Mouse (Mus musculus) heart, embryonic 11.5 days (tissue): ENCODE data around the gene Mtmr4. TPM values are rescaled to one million over a fixed set of nuclear protein-coding genes. Genes with fewer than 3 reads are reported as not detected.

Experiments
- ATAC-seq: fragments of 200-750 bp; cut with Nextera tagmentation; replicated peaks from 2 replicates; pipeline ENCODE4 v1.8.0; 2017; ENCODE audit warnings: moderate library complexity; ENCODE audit not compliant: insufficient number of reproducible peaks, low FRiP score, low TSS enrichment
- H3K27ac ChIP-seq: fragments of 300-500 bp; sonication (generic); 2 replicates; pipeline ENCODE4 v1.5.1; 2014; ENCODE audit warnings: mild to moderate bottlenecking, low read depth, low read length
- H3K27me3 ChIP-seq: fragments of 300-500 bp; sonication (generic); 2 replicates; pipeline ENCODE4 v1.6.1; 2014; ENCODE audit warnings: mild to moderate bottlenecking, low read length, mixed read lengths; ENCODE audit not compliant: control insufficient read depth, insufficient read depth
- H3K36me3 ChIP-seq: fragments of 300-500 bp; sonication (generic); 2 replicates; pipeline ENCODE4 v1.6.1; 2014; ENCODE audit warnings: mild to moderate bottlenecking, low read length, moderate library complexity, mixed read lengths; ENCODE audit not compliant: control insufficient read depth, insufficient read depth
- H3K4me1 ChIP-seq: fragments of 300-500 bp; sonication (generic); 2 replicates; pipeline ENCODE4 v1.6.1; 2014; ENCODE audit warnings: low read length; ENCODE audit not compliant: control insufficient read depth, insufficient read depth
- H3K4me2 ChIP-seq: fragments of 300-500 bp; sonication (generic); 2 replicates; pipeline ENCODE4 v1.6.1; 2014; ENCODE audit warnings: mild to moderate bottlenecking, moderate library complexity
- H3K4me3 ChIP-seq: fragments of 300-500 bp; sonication (generic); 2 replicates; pipeline ENCODE4 v1.5.1; 2014; ENCODE audit warnings: low read depth, low read length
- H3K9ac ChIP-seq: fragments of 300-500 bp; sonication (generic); 2 replicates; pipeline ENCODE4 v1.6.1; 2014; ENCODE audit warnings: mild to moderate bottlenecking, low read depth, low read length, moderate library complexity
- H3K9me3 ChIP-seq: fragments of 300-500 bp; sonication (generic); replicated peaks from 2 replicates; pipeline ENCODE4 v1.6.1; 2016; ENCODE audit warnings: low read length; ENCODE audit not compliant: control insufficient read depth
- WGBS: fragments of 180-500 bp; shearing (Covaris S2); extraction: QIAGEN DNeasy Blood & Tissue Kit; methylation state at CpG from one replicate; pipeline ENCODE4 v1.1.7; 2014; ENCODE audit not compliant: insufficient replicate concordance; 5-methylcytosine and 5-hydroxymethylcytosine counted together
- polyA plus RNA-seq: library from polyadenylated mRNA; unstranded; fragments of >200 nt; fragmentation: Nextera tagmentation; extraction: Ambion mirVana; gene quantifications from 2 replicates; pipeline ENCODE4 v1.2.1, GENCODE M21; 2014

The Mtmr4 gene
- polyA plus RNA-seq, 1 experiment from 2014 or later, result 23.4 TPM

- Histone ChIP-seq H3K4me3 (no peak overlapping the region), H3K4me2 (no peak overlapping the region), H3K4me1 (peaks cover 16% of the 10 kb centered on the region), H3K9me3 (no peaks in the 10 kb centered on the region), H3K9ac (no peak overlapping the region), H3K27me3 (no peaks in the 10 kb centered on the region), H3K27ac (no peak overlapping the region), H3K36me3 (no peaks in the 10 kb centered on the region)
- ATAC-seq, result no peak
- WGBS, result 90% methylated on average over 5 of the region's 5 CpGs
Measured at GRCm38 (mm10) chr11:87587211-87587874, 4.6 kb upstream of the Mtmr4 start.

GRCm38 (mm10) chr11:87589605-87590004, 2.4 kb upstream of the Mtmr4 start:
- Histone ChIP-seq H3K27me3 (no peaks in the 10 kb centered on the region), H3K9ac (no peak overlapping the region), H3K9me3 (no peaks in the 10 kb centered on the region), H3K4me3 (peak overlapping the region; percentile 10; the same call in 1 of the 2 replicates), H3K4me2 (peak overlapping the region; percentile 89), H3K36me3 (peaks cover 4% of the 10 kb centered on the region; the same call in 1 of the 2 replicates), H3K4me1 (peaks cover 34% of the 10 kb centered on the region), H3K27ac (no peak overlapping the region)
- WGBS, result 84% methylated on average over 8 of the region's 8 CpGs
- ATAC-seq, result no peak

GRCm38 (mm10) chr11:87590841-87591525, 979 bp upstream of the Mtmr4 start:
- peak overlapping the region; percentile 89 for H3K4me2 ChIP-seq
- peaks cover 39% of the 10 kb centered on the region for H3K4me1 ChIP-seq
- 2% methylated on average over 25 of the region's 25 CpGs for WGBS
- no peaks in the 10 kb centered on the region for H3K9me3 ChIP-seq
- H3K9ac ChIP-seq, result peak overlapping the region; percentile 97
- H3K27me3 ChIP-seq, result no peaks in the 10 kb centered on the region
- peak overlapping the region; percentile 95 for H3K27ac ChIP-seq
- peak overlapping the region; percentile 70 for H3K4me3 ChIP-seq
- peaks cover 4% of the 10 kb centered on the region; the same call in 1 of the 2 replicates for H3K36me3 ChIP-seq
- ATAC-seq, result no peak

GRCm38 (mm10) chr11:87592354-87592695, 363 bp downstream of the Mtmr4 start:
- under 1% methylated on average over 15 of the region's 15 CpGs for WGBS
- Histone ChIP-seq H3K4me1 (peaks cover 47% of the 10 kb centered on the region), H3K9me3 (no peaks in the 10 kb centered on the region), H3K27ac (peak overlapping the region; percentile 94), H3K27me3 (no peaks in the 10 kb centered on the region), H3K4me3 (peak overlapping the region; percentile 70), H3K4me2 (peak overlapping the region; percentile 81), H3K36me3 (peaks cover 5% of the 10 kb centered on the region; the same call in 1 of the 2 replicates), H3K9ac (peak overlapping the region; percentile 79)
- no peak for ATAC-seq

GRCm38 (mm10) chr11:87592713-87593598, 994 bp downstream of the Mtmr4 start:
- no peaks in the 10 kb centered on the region for H3K9me3 ChIP-seq
- 40% methylated on average over 13 of the region's 13 CpGs for WGBS
- H3K27me3 ChIP-seq, result no peaks in the 10 kb centered on the region
- peak overlapping the region; percentile 79 for H3K9ac ChIP-seq
- H3K4me2 ChIP-seq, result peak overlapping the region; percentile 81
- peaks cover 10% of the 10 kb centered on the region; the same call in 1 of the 2 replicates for H3K36me3 ChIP-seq
- no peak for ATAC-seq
- H3K27ac ChIP-seq, result peak overlapping the region; percentile 94
- peak overlapping the region; percentile 70 for H3K4me3 ChIP-seq
- H3K4me1 ChIP-seq, result peaks cover 47% of the 10 kb centered on the region

- H3K9ac ChIP-seq, result peak overlapping the region; percentile 86
- peak overlapping the region; percentile 69 for H3K4me3 ChIP-seq
- H3K27me3 ChIP-seq, result no peaks in the 10 kb centered on the region
- WGBS, result under 1% methylated on average over 36 of the region's 37 CpGs
- H3K4me1 ChIP-seq, result peaks cover 35% of the 10 kb centered on the region
- peaks cover 27% of the 10 kb centered on the region for H3K36me3 ChIP-seq
- peak overlapping the region; percentile 57 for H3K27ac ChIP-seq
- H3K9me3 ChIP-seq, result no peaks in the 10 kb centered on the region
- H3K4me2 ChIP-seq, result peak overlapping the region; percentile 99
- peak; percentile 53 for ATAC-seq
Measured at GRCm38 (mm10) chr11:87595327-87595841, 3.4 kb downstream of the Mtmr4 start.

- H3K36me3 ChIP-seq, result peaks cover 32% of the 10 kb centered on the region
- no peaks in the 10 kb centered on the region for H3K9me3 ChIP-seq
- H3K4me2 ChIP-seq, result peak overlapping the region; percentile 99
- 15% methylated on average over 7 of the region's 7 CpGs for WGBS
- no peak for ATAC-seq
- no peaks in the 10 kb centered on the region for H3K27me3 ChIP-seq
- peak overlapping the region; percentile 86 for H3K9ac ChIP-seq
- H3K27ac ChIP-seq, result peak overlapping the region; percentile 57
- H3K4me1 ChIP-seq, result peaks cover 31% of the 10 kb centered on the region
- H3K4me3 ChIP-seq, result peak overlapping the region; percentile 69
Measured at GRCm38 (mm10) chr11:87595976-87596375, 4.0 kb downstream of the Mtmr4 start.

- no peak overlapping the region for H3K27ac ChIP-seq
- H3K9me3 ChIP-seq, result no peaks in the 10 kb centered on the region
- H3K27me3 ChIP-seq, result no peaks in the 10 kb centered on the region
- peak overlapping the region; percentile 69 for H3K4me3 ChIP-seq
- H3K9ac ChIP-seq, result peak overlapping the region; percentile 86; the same call in 1 of the 2 replicates
- H3K4me1 ChIP-seq, result peaks cover 31% of the 10 kb centered on the region
- peaks cover 35% of the 10 kb centered on the region for H3K36me3 ChIP-seq
- WGBS, result 50% methylated on average over 2 of the region's 2 CpGs
- ATAC-seq, result no peak
- H3K4me2 ChIP-seq, result peak overlapping the region; percentile 99
Measured at GRCm38 (mm10) chr11:87596492-87596891, 4.5 kb downstream of the Mtmr4 start.
